In the genomic region with DNA sequence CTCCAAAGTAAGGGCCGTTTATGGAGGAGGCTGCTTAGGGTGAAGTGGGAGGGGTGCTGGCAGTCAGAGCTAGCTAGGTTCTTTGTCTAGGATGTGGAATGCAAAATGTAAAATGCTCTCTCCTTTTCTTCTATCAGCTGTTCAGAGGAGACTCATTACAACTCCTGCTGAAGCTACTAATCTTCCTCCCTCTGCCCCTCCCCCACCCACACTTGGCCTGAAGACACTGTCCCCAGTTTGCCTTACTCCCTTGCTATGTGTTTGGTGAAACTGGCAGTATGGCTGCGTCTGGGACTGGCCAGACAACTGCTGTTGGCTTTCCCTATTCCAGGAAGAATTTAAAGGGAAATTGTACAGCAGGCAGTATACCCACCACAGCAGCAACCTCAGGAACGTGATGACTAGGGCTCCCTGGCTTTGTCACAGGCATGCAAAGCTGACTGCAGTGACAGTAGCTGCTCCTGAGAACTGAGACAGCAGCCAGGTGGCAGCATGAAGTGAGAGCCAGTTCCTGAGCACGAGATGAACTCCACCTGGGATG, we compare ENCODE assay signal across 8 mouse cellular contexts. TPM values are rescaled to one million over a fixed set of nuclear protein-coding genes. Genes with fewer than 3 reads are reported as not detected.
DNase-seq lines count a peak whose midpoint lies in the region; ATAC-seq and TF ChIP-seq lines count a peak whose summit lies in the region.

No protein-coding gene starts in this region.

- intact Hi-C loops in left cerebral cortex, adult 2 months (cut with DNase I) = loop anchor here (2.0 kb wide), 1 partner anchor 254 kb away; no protein-coding TSS in a partner anchor

- peak overlapping the region; percentile 57 for H3K4me2 ChIP-seq in forebrain, embryonic 16.5 days (ENCODE audit: low read length)
- peak overlapping the region; percentile 53 for H3K4me2 ChIP-seq in neural tube, embryonic 12.5 days (replicated peaks)

- H3K36me3 ChIP-seq in forebrain, embryonic 16.5 days (ENCODE audit: control insufficient read depth, insufficient read depth) = peaks cover 10% of the 10 kb centered on the region
- H3K36me3 ChIP-seq in neural tube, embryonic 12.5 days = peaks cover 21% of the 10 kb centered on the region

- DNase-seq in adrenal gland, postnatal 10 days = peak; percentile 11
- DNase-seq in adrenal gland, adult 18-20 months (ENCODE audit: low spot score in 2 of 2) = no peak
- DNase-seq in left cerebral cortex, adult 2 months (ENCODE audit: extremely low spot score in 1 of 2, low spot score in 2 of 2) = peak in 1 of 2 experiments; percentile 17
- DNase-seq in left cerebral cortex, adult 11 months (ENCODE audit: low spot score) = no peak
- DNase-seq in thymus, postnatal 4 days = no peak
- DNase-seq in spleen, postnatal 14 days (ENCODE audit: low spot score in 2 of 2) = no peak

- no peak; the same call in 1 of the 2 replicates for TF ChIP-seq CTCF in left cerebral cortex, adult 2 months (IDR thresholded peaks at IDR 0.05)

- H3K4me3 ChIP-seq in left cerebral cortex, adult 2 months = peak overlapping the region; percentile 32; the same call in 1 of the 2 replicates
- H3K4me3 ChIP-seq in forebrain, embryonic 16.5 days (replicated peaks; ENCODE audit: low read length) = peak overlapping the region; percentile 45
- H3K4me3 ChIP-seq in neural tube, embryonic 12.5 days = peak overlapping the region; percentile 22; the same call in 1 of the 2 replicates

- H3K27ac ChIP-seq in left cerebral cortex, adult 2 months = peak overlapping the region; percentile 16
- H3K27ac ChIP-seq in forebrain, embryonic 16.5 days (ENCODE audit: low read length) = peak overlapping the region; percentile 85
- peak overlapping the region; percentile 57; the same call in 1 of the 2 replicates for H3K27ac ChIP-seq in neural tube, embryonic 12.5 days

- H3K27me3 ChIP-seq in forebrain, embryonic 16.5 days (replicated peaks; ENCODE audit: control insufficient read depth, insufficient read depth, low read length) = no peaks in the 10 kb centered on the region
- H3K27me3 ChIP-seq in neural tube, embryonic 12.5 days (replicated peaks) = no peaks in the 10 kb centered on the region

- no peaks in the 10 kb centered on the region for H3K9me3 ChIP-seq in forebrain, embryonic 16.5 days (ENCODE audit: control insufficient read depth, low read length)
- H3K9me3 ChIP-seq in neural tube, embryonic 12.5 days = no peaks in the 10 kb centered on the region

- peaks cover 23% of the 10 kb centered on the region for H3K4me1 ChIP-seq in forebrain, embryonic 16.5 days (replicated peaks; ENCODE audit: control insufficient read depth, insufficient read depth, low read length)
- H3K4me1 ChIP-seq in neural tube, embryonic 12.5 days = peaks cover 11% of the 10 kb centered on the region

- H3K9ac ChIP-seq in forebrain, embryonic 16.5 days (replicated peaks; ENCODE audit: low read depth, low read length) = peak overlapping the region; percentile 59
- H3K9ac ChIP-seq in neural tube, embryonic 12.5 days = peak overlapping the region; percentile 26; the same call in 1 of the 2 replicates

- 19% methylated on average over 4 of the region's 4 CpGs for WGBS in forebrain, embryonic 16.5 days
- 21% methylated on average over 4 of the region's 4 CpGs for WGBS in neural tube, embryonic 12.5 days

- peak; percentile 69 for ATAC-seq in forebrain, embryonic 16.5 days
- ATAC-seq in neural tube, embryonic 12.5 days (ENCODE audit: low FRiP score, low read depth) = peak; percentile 65

RNA-seq across cellular contexts. Expression of a gene that starts 0.9 kb away (rescaled TPM):
- total RNA-seq in adrenal gland, postnatal 10 days (2021) = 1 to 10 TPM; 1.1 to 2.0 TPM
- total RNA-seq in adrenal gland, adult 18-20 months (2021) = under 1 TPM; 0.80 to 0.89 TPM
- total RNA-seq in left cerebral cortex, adult 2 months (2021) = 1 to 10 TPM; 5.6 to 5.7 TPM
- polyA plus RNA-seq in forebrain, embryonic 16.5 days (2015; fragmentation: Nextera tagmentation; extraction: Ambion mirVana) = 28.9 and 31.1 TPM in 2 replicates
- polyA plus RNA-seq in neural tube, embryonic 12.5 days (2016; fragmentation: Nextera tagmentation; extraction: Ambion mirVana) = 6.1 and 6.7 TPM in 2 replicates

Comparison
In these comparisons a context has a peak if more than half of its experiments do, and no peak if none do; other contexts are left out.
1. H3K27ac ChIP-seq: peak in every context shown above with its lines; median percentile 85 in forebrain, embryonic 16.5 days; 57 in neural tube, embryonic 12.5 days; 16 in left cerebral cortex, adult 2 months.